In genomic region chr10:76009812-76010211, GRCm38 (mm10) we compare ENCODE assay signal across 44 mouse cellular contexts. TPM values are rescaled to one million over a fixed set of nuclear protein-coding genes. Genes with fewer than 3 reads are reported as not detected.
"Had no signal": no experiment of that assay in that cellular context is flagged by ENCODE, and none has a peak within 500 bp of the region (broad histone marks: within the 10 kb centered on the region; RNA-seq: fewer than 3 reads in every experiment).

No protein-coding gene starts in this region.

- H3K27me3 ChIP-seq: heart, embryonic 12.5 days; heart, embryonic 13.5 days; heart, embryonic 15.5 days; hindbrain, embryonic 12.5 days; hindbrain, embryonic 13.5 days; hindbrain, embryonic 15.5 days; intestine, embryonic 15.5 days; kidney, embryonic 15.5 days had no signal

- H3K4me2 ChIP-seq: heart, embryonic 11.5 days; heart, embryonic 12.5 days; heart, embryonic 13.5 days; heart, embryonic 15.5 days; hindbrain, embryonic 12.5 days; hindbrain, embryonic 13.5 days; hindbrain, embryonic 14.5 days; hindbrain, embryonic 15.5 days; intestine, embryonic 15.5 days; kidney, embryonic 15.5 days had no signal

- H3K4me1 ChIP-seq: heart, embryonic 10.5 days; heart, embryonic 12.5 days; heart, embryonic 13.5 days; heart, embryonic 15.5 days; hindbrain, embryonic 10.5 days; hindbrain, embryonic 12.5 days; hindbrain, embryonic 13.5 days; hindbrain, embryonic 15.5 days; intestine, embryonic 15.5 days; kidney, embryonic 15.5 days had no signal

- H3K27ac ChIP-seq: heart, embryonic 10.5 days; heart, embryonic 13.5 days; heart, embryonic 15.5 days; hindbrain, embryonic 10.5 days; hindbrain, embryonic 12.5 days; hindbrain, embryonic 13.5 days; hindbrain, embryonic 14.5 days; hindbrain, embryonic 15.5 days; hindbrain, postnatal 0 days; intestine, embryonic 15.5 days; kidney, embryonic 15.5 days; kidney, postnatal 0 days; layer of hippocampus, adult 2 months; left cerebral cortex, adult 2 months had no signal

- H3K9me3 ChIP-seq: heart, embryonic 10.5 days; heart, embryonic 12.5 days; heart, embryonic 13.5 days; heart, embryonic 15.5 days; hindbrain, embryonic 10.5 days; hindbrain, embryonic 12.5 days; hindbrain, embryonic 13.5 days; hindbrain, embryonic 15.5 days; intestine, embryonic 15.5 days; kidney, embryonic 15.5 days had no signal

- H3K36me3 ChIP-seq: heart, embryonic 10.5 days; heart, embryonic 12.5 days; heart, embryonic 13.5 days; heart, embryonic 15.5 days; hindbrain, embryonic 10.5 days; hindbrain, embryonic 12.5 days; hindbrain, embryonic 13.5 days; hindbrain, embryonic 15.5 days; intestine, embryonic 15.5 days; kidney, embryonic 15.5 days had no signal

- H3K4me3 ChIP-seq: heart, embryonic 10.5 days; heart, embryonic 12.5 days; heart, embryonic 13.5 days; heart, embryonic 15.5 days; hindbrain, embryonic 10.5 days; hindbrain, embryonic 12.5 days; hindbrain, embryonic 13.5 days; hindbrain, embryonic 15.5 days; intestine, embryonic 15.5 days; kidney, embryonic 15.5 days; layer of hippocampus, adult 2 months; left cerebral cortex, adult 2 months had no signal

- H3K9ac ChIP-seq: heart, embryonic 12.5 days; heart, embryonic 13.5 days; heart, embryonic 15.5 days; hindbrain, embryonic 12.5 days; hindbrain, embryonic 13.5 days; hindbrain, embryonic 14.5 days; hindbrain, embryonic 15.5 days; intestine, embryonic 15.5 days; kidney, embryonic 15.5 days had no signal

- DNase-seq: heart, postnatal 10 days; heart, postnatal 14 days; heart, postnatal 36 days; heart, postnatal 4 days; kidney, adult 11 months; kidney, adult 18-20 months; kidney, adult 2 months; kidney, adult 8-10 months; kidney, adult 9 months; kidney, postnatal 10 days; kidney, postnatal 14 days; kidney, postnatal 25 days; kidney, postnatal 36 days; kidney, postnatal 4 days; layer of hippocampus, adult 9-11 months; layer of hippocampus, postnatal 36 days had no signal

RNA-seq across cellular contexts. Expression of gene Gm5134, which starts 55.5 kb away (rescaled TPM):
- total RNA-seq: heart, postnatal 10 days; heart, postnatal 14 days; heart, postnatal 25 days; heart, postnatal 36 days; heart, postnatal 4 days; hindbrain, postnatal 0 days; layer of hippocampus, adult 2 months; layer of hippocampus, postnatal 10 days; layer of hippocampus, postnatal 14 days; left cerebral cortex, adult 18-20 months; left cerebral cortex, adult 2 months had no signal
- polyA plus RNA-seq: heart, embryonic 10.5 days; heart, embryonic 11.5 days; heart, embryonic 12.5 days; heart, embryonic 13.5 days; heart, embryonic 14.5 days; heart, postnatal 0 days; hindbrain, embryonic 10.5 days; hindbrain, embryonic 12.5 days; hindbrain, embryonic 13.5 days; hindbrain, embryonic 14.5 days; hindbrain, embryonic 15.5 days; hindbrain, embryonic 16.5 days; hindbrain, postnatal 0 days; intestine, embryonic 14.5 days; intestine, embryonic 15.5 days; intestine, embryonic 16.5 days; intestine, postnatal 0 days; kidney, embryonic 14.5 days; kidney, embryonic 16.5 days had no signal
